In the genomic region with DNA sequence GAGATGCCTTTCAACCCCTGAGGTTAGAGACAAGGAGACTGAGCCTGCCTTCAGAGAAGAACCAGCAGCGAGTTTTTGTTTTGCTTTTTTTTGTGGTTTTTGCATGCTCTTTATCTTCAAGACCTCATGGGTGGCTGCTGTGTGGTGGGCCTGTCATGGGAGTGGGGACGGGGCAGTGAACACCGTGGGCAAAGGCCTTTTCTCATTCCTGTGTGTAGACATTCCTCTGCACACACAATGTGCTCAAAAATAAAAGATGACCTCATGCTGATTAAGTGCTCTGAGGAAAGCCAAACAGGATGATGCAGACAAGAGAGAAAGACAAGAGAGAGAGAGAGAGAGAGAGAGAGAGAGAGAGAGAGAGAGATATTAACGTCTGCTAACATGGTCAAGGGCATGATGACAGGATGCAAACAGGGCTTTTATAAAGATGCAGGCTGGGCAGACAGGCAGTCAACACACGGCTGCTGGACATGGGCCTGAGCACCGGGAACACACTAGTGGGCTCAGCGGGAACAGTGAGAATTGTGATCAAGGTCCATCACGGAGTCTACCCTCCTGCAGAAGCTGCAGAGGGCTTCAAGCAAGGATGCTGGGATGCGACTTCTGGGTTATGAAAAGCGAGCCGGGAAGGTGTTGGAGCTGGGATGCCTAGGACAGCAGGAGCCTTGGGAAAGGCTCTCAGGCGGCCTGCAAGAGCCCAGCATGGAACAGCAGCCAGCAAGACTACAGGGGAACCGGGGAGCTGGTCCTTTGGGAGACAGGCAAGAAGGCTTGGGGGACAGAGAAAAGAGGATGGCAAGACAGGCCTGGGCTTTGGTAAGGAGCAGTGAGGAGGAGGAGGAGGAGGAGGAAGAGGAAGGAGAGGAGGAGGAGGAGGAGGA, we compare ENCODE assay signal across 8 mouse cellular contexts. TPM values are rescaled to one million over a fixed set of nuclear protein-coding genes. Genes with fewer than 3 reads are reported as not detected.
DNase-seq lines count a peak whose midpoint lies in the region; ATAC-seq and TF ChIP-seq lines count a peak whose summit lies in the region.
"Had no signal": no experiment of that assay in that cellular context is flagged by ENCODE, and none has a peak within 500 bp of the region (broad histone marks: within the 10 kb centered on the region; RNA-seq: fewer than 3 reads in every experiment).

No protein-coding gene starts in this region.

- H3K9me3 ChIP-seq in heart, embryonic 14.5 days (ENCODE audit: control insufficient read depth, low read length) = no peaks in the 10 kb centered on the region

- TF ChIP-seq POLR2A in myocyte (IDR thresholded peaks at IDR 0.05; ENCODE audit: insufficient read length, low read depth) = peak; percentile 13

- peaks cover 85% of the 10 kb centered on the region for H3K79me2 ChIP-seq in myocyte (ENCODE audit: control insufficient read depth, insufficient read depth)

- DNase-seq in layer of hippocampus, adult 2 months (ENCODE audit: low spot score in 2 of 2) = no peak
- no peak for DNase-seq in layer of hippocampus, postnatal 10 days (ENCODE audit: low spot score in 2 of 2)
- DNase-seq in brain, adult 2 months (ENCODE audit: low read depth, low spot score) = peak; percentile 44
- DNase-seq in right cerebral cortex, postnatal 25 days = no peak
- no peak for DNase-seq in urinary bladder, postnatal 4 days (ENCODE audit: low spot score in 2 of 2)

- peaks cover 34 to 53% of the 10 kb centered on the region in 2 experiments for H3K4me1 ChIP-seq in heart, embryonic 14.5 days (ENCODE audit: control insufficient read depth in 2 of 2, insufficient read depth in 2 of 2, low read length in 2 of 2)

- 22% methylated on average over 13 of the region's 13 CpGs for WGBS in heart, embryonic 14.5 days

- peaks cover 3% of the 10 kb centered on the region; the same call in 1 of the 2 replicates for H3K36me3 ChIP-seq in heart, embryonic 14.5 days (ENCODE audit: control insufficient read depth, insufficient read depth, low read length)
- no peaks in the 10 kb centered on the region for H3K36me3 ChIP-seq in myocyte (ENCODE audit: control insufficient read depth, insufficient read depth)

- TF ChIP-seq CTCF in layer of hippocampus, adult 2 months (conservative IDR thresholded peaks at IDR 0.05) = no peak

- no peaks in the 10 kb centered on the region for H3K27me3 ChIP-seq in heart, embryonic 14.5 days (ENCODE audit: control insufficient read depth, insufficient read depth, low read length)
- no peaks in the 10 kb centered on the region for H3K27me3 ChIP-seq in myocyte (ENCODE audit: control insufficient read depth, insufficient read depth, insufficient read length)

- peak overlapping the region; percentile 52 for H3K9ac ChIP-seq in heart, embryonic 14.5 days (ENCODE audit: low read length)

- H3K4me3 ChIP-seq in layer of hippocampus, adult 2 months = no peak overlapping the region
- peak overlapping the region; percentile 10 to 11; a peak in 3 of 4 replicates for H3K4me3 ChIP-seq in heart, embryonic 14.5 days (ENCODE audit: control insufficient read depth in 1 of 2, insufficient read depth in 1 of 2, low read depth in 1 of 2, low read length in 2 of 2)
- H3K4me3 ChIP-seq in myocyte = no peak overlapping the region

- 0 out of 2 replicates have a peak overlapping the region, but pooled peaks have one; percentile 32 for H3K27ac ChIP-seq in layer of hippocampus, adult 2 months
- H3K27ac ChIP-seq in heart, embryonic 14.5 days (replicated peaks in 1 of 2; ENCODE audit: control insufficient read depth in 1 of 2, insufficient read depth in 1 of 2, low read depth in 2 of 2, low read length in 2 of 2) = peak overlapping the region; percentile 89 to 91

- no peak overlapping the region for H3ac ChIP-seq in myocyte (ENCODE audit: control insufficient read depth, insufficient read length)

- peak overlapping the region; percentile 47 for H3K4me2 ChIP-seq in heart, embryonic 14.5 days (ENCODE audit: low read length)
- peak overlapping the region; percentile 69 for H3K4me2 ChIP-seq in myocyte (ENCODE audit: low read depth)

- peak; percentile 57 for ATAC-seq in heart, embryonic 14.5 days (ENCODE audit: insufficient number of reproducible peaks, insufficient read depth, low FRiP score, low read depth)
- ATAC-seq: inflammation-experienced regulatory T-cells, adult 6 months had no signal

TF ChIP-seq in myocyte, 11 proteins besides CTCF, POLR2A, EP300 and RAD21:
- TF ChIP-seq SRF (IDR thresholded peaks at IDR 0.05; ENCODE audit: control insufficient read depth, insufficient read length, low read depth) = no peak
- peak in 1 of 3 experiments; percentile 3 for TF ChIP-seq MYOD1 (IDR thresholded peaks at IDR 0.05; ENCODE audit: control insufficient read depth in 1 of 3, insufficient read length in 2 of 3, low read depth in 2 of 3)

RNA-seq across cellular contexts. Expression of gene Mxra7, which starts 6.5 kb away (rescaled TPM):
- total RNA-seq in layer of hippocampus, adult 2 months (2021) = 10 to 100 TPM; 20.0 to 23.4 TPM
- total RNA-seq in layer of hippocampus, postnatal 10 days (2021) = 10 to 100 TPM; 23.3 to 27.6 TPM
- 15.0 and 16.7 TPM in 2 replicates for polyA plus RNA-seq in heart, embryonic 14.5 days (2014; fragmentation: Nextera tagmentation; extraction: Ambion mirVana)
- 126 TPM for polyA plus RNA-seq in myocyte (2012; fragmentation: generic; extraction: Trizol)
- polyA plus RNA-seq: inflammation-experienced regulatory T-cells, adult 6 months had no signal

RNA-seq across cellular contexts. Expression of gene Mettl23, which starts 21.8 kb away (rescaled TPM):
- 10 to 100 TPM; 23.0 to 26.8 TPM for total RNA-seq in layer of hippocampus, adult 2 months (2021)
- 10 to 100 TPM; 32.5 to 33.7 TPM for total RNA-seq in layer of hippocampus, postnatal 10 days (2021)
- 70.9 and 79.2 TPM in 2 replicates for polyA plus RNA-seq in heart, embryonic 14.5 days (2014; fragmentation: Nextera tagmentation; extraction: Ambion mirVana)
- polyA plus RNA-seq in myocyte (2012; fragmentation: generic; extraction: Trizol) = 34.0 TPM

RNA-seq across cellular contexts. Expression of gene Jmjd6, which starts 21.9 kb away (rescaled TPM):
- total RNA-seq in layer of hippocampus, adult 2 months (2021) = 10 to 100 TPM; 26.2 to 32.2 TPM
- total RNA-seq in layer of hippocampus, postnatal 10 days (2021) = 10 to 100 TPM; 30.4 to 31.4 TPM
- polyA plus RNA-seq in heart, embryonic 14.5 days (2014; fragmentation: Nextera tagmentation; extraction: Ambion mirVana) = 59.0 and 63.7 TPM in 2 replicates
- polyA plus RNA-seq in myocyte (2012; fragmentation: generic; extraction: Trizol) = 55.1 TPM

RNA-seq across cellular contexts. Expression of gene Mfsd11, which starts 30.9 kb away (rescaled TPM):
- total RNA-seq in layer of hippocampus, adult 2 months (2021) = 10 to 100 TPM; 41.0 to 41.6 TPM
- 10 to 100 TPM; 42.6 to 43.3 TPM for total RNA-seq in layer of hippocampus, postnatal 10 days (2021)
- polyA plus RNA-seq in heart, embryonic 14.5 days (2014; fragmentation: Nextera tagmentation; extraction: Ambion mirVana) = 31.9 and 39.7 TPM in 2 replicates
- 40.0 TPM for polyA plus RNA-seq in myocyte (2012; fragmentation: generic; extraction: Trizol)

RNA-seq across cellular contexts. Expression of gene Srsf2, which starts 31.6 kb away (rescaled TPM):
- total RNA-seq in layer of hippocampus, adult 2 months (2021) = 100 to 1,000 TPM; 163 to 180 TPM
- total RNA-seq in layer of hippocampus, postnatal 10 days (2021) = 100 to 1,000 TPM; 217 to 239 TPM
- 566 and 569 TPM in 2 replicates for polyA plus RNA-seq in heart, embryonic 14.5 days (2014; fragmentation: Nextera tagmentation; extraction: Ambion mirVana)
- polyA plus RNA-seq in myocyte (2012; fragmentation: generic; extraction: Trizol) = 145 TPM

Comparison
In these comparisons a context has a peak if more than half of its experiments do, and no peak if none do; other contexts are left out.
1. H3K4me3 ChIP-seq: peak in heart, embryonic 14.5 days (2 of 2); none in layer of hippocampus, adult 2 months (single experiment) and myocyte (single experiment).